In genomic region chr6:90802604-90803003, GRCm38 (mm10) we compare ENCODE assay signal across 9 mouse cellular contexts.
DNase-seq lines count a peak whose midpoint lies in the region; ATAC-seq lines count a peak whose summit lies in the region.
"Had no signal": no experiment of that assay in that cellular context is flagged by ENCODE, and none has a peak within 500 bp of the region (broad histone marks: within the 10 kb centered on the region; RNA-seq: fewer than 3 reads in every experiment).

No protein-coding gene starts in this region.

- H3K4me1 ChIP-seq in forebrain, embryonic 15.5 days: peaks cover 21% of the 10 kb centered on the region
- H3K4me1 ChIP-seq in forebrain, embryonic 10.5 days: peaks cover 12% of the 10 kb centered on the region
- H3K4me1 ChIP-seq in neural tube, embryonic 13.5 days (replicated peaks): peaks cover 24% of the 10 kb centered on the region

- H3K9ac ChIP-seq in forebrain, embryonic 15.5 days (replicated peaks): no peak overlapping the region
- no peak overlapping the region for H3K9ac ChIP-seq in neural tube, embryonic 13.5 days

- no peak for DNase-seq in forebrain, embryonic 10.5 days (ENCODE audit: extremely low spot score, low spot score)
- no peak for DNase-seq in neural tube, embryonic 10.5 days (ENCODE audit: extremely low spot score, low spot score)
- peak; percentile 67 to 75 for DNase-seq in left cerebral cortex, postnatal 36 days (ENCODE audit: low spot score in 2 of 2)
- no peak for DNase-seq in kidney, adult 8-10 months
- DNase-seq in heart, postnatal 25 days (ENCODE audit: low spot score): no peak
- DNase-seq: kidney, postnatal 4 days had no signal

- H3K36me3 ChIP-seq in forebrain, embryonic 15.5 days: no peaks in the 10 kb centered on the region
- no peaks in the 10 kb centered on the region for H3K36me3 ChIP-seq in forebrain, embryonic 10.5 days (replicated peaks)
- no peaks in the 10 kb centered on the region for H3K36me3 ChIP-seq in neural tube, embryonic 13.5 days

- peak overlapping the region; percentile 66 for H3K27ac ChIP-seq in forebrain, embryonic 15.5 days (replicated peaks)
- H3K27ac ChIP-seq in forebrain, embryonic 10.5 days: no peak overlapping the region
- peak overlapping the region; percentile 71 for H3K27ac ChIP-seq in neural tube, embryonic 13.5 days (replicated peaks)

- H3K4me3 ChIP-seq in forebrain, embryonic 15.5 days: no peak overlapping the region
- no peak overlapping the region for H3K4me3 ChIP-seq in forebrain, embryonic 10.5 days
- H3K4me3 ChIP-seq in neural tube, embryonic 13.5 days: no peak overlapping the region

- ATAC-seq in forebrain, embryonic 15.5 days (replicated peaks): peak; percentile 48
- 0 out of 2 replicates have a peak, but pooled peaks have one; percentile 38 for ATAC-seq in neural tube, embryonic 13.5 days (ENCODE audit: low read depth)
- no peak for ATAC-seq in monocyte, adult 5-6 weeks (replicated peaks; ENCODE audit: insufficient number of reproducible peaks, low FRiP score, low TSS enrichment, poor library complexity, severe bottlenecking)

- no peaks in the 10 kb centered on the region for H3K9me3 ChIP-seq in forebrain, embryonic 15.5 days
- H3K9me3 ChIP-seq in forebrain, embryonic 10.5 days: no peaks in the 10 kb centered on the region
- H3K9me3 ChIP-seq in neural tube, embryonic 13.5 days: no peaks in the 10 kb centered on the region

- no peak overlapping the region for H3K4me2 ChIP-seq in forebrain, embryonic 15.5 days (replicated peaks)
- H3K4me2 ChIP-seq in neural tube, embryonic 13.5 days: no peak overlapping the region

- intact Hi-C loops in left cerebral cortex, postnatal 36 days (cut with DNase I): no loop called here
- intact Hi-C loops in heart, postnatal 25 days (cut with DNase I): no loop called here

- 59% methylated on average over 8 of the region's 8 CpGs for WGBS in forebrain, embryonic 15.5 days
- 84% methylated on average over 8 of the region's 8 CpGs for WGBS in forebrain, embryonic 10.5 days
- 62% methylated on average over 8 of the region's 8 CpGs for WGBS in neural tube, embryonic 13.5 days

- no peaks in the 10 kb centered on the region for H3K27me3 ChIP-seq in forebrain, embryonic 15.5 days
- peaks cover 4% of the 10 kb centered on the region; the same call in 1 of the 2 replicates for H3K27me3 ChIP-seq in forebrain, embryonic 10.5 days (ENCODE audit: poor library complexity, severe bottlenecking)
- H3K27me3 ChIP-seq in neural tube, embryonic 13.5 days: no peaks in the 10 kb centered on the region

Comparison
In these comparisons a context has a peak if more than half of its experiments do, and no peak if none do; other contexts are left out.
1. DNase-seq: peak in left cerebral cortex, postnatal 36 days (2 of 2); none in forebrain, embryonic 10.5 days (single experiment), neural tube, embryonic 10.5 days (single experiment), kidney, adult 8-10 months (0 of 2) and heart, postnatal 25 days (single experiment).